Mouse (Mus musculus): Measurements from ENCODE around the gene Cluap1.
A peak's percentile ranks its signal among the peaks of the same experiment; 100 is the strongest.

Cluap1 gene

DNA sequence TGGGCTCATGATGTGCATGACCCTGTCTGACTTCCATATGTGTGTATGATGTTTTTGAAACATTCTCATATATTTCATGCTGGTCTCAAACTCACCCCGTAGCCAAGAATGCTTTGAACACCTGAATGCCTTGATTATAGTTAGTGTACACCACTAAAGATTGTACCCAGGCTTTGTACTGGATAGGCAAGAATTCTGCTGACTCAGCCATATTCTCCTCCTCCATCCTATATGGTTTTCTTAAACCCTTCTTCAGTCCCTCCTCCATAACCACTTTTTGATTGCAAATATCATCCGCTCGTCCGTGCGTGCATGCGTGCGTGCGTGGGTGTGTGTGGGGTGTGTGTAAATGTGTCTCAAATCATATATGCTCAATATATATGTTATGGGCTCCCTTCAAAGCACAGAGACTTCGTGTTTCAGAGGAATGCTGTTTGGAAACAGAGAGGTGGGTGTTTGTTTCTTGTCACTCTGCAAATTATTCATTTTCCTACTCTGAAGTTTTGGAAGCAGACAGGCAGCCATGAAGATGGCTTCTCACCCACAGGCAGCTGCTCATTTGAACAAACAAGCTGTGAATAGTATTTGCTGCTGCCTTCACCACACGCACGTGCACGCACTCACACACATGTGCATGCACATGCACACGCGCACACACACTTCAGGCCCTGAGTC, 16.8 kb upstream of the Cluap1 start:
- Histone ChIP-seq H3K36me3 (ENCODE audit: insufficient read depth, low read length) (peaks cover 24% of the 10 kb centered on the region), H3K4me1 (replicated peaks; ENCODE audit: low read depth, low read length) (peaks cover 49% of the 10 kb centered on the region), H3K9me3 (ENCODE audit: low read length) (no peaks in the 10 kb centered on the region), H3K27me3 (ENCODE audit: insufficient read depth, low read length) (no peaks in the 10 kb centered on the region), H3K4me3 (replicated peaks; ENCODE audit: low read length) (no peak overlapping the region)
- no peak for TF ChIP-seq POU5F1 (IDR thresholded peaks at IDR 0.05; ENCODE audit: borderline replicate concordance, low read length)
- TF ChIP-seq CTCF (conservative IDR thresholded peaks at IDR 0.05; ENCODE audit: low read length): no peak
- no peak for TF ChIP-seq NANOG (IDR thresholded peaks at IDR 0.05; ENCODE audit: borderline replicate concordance, low read length)

DNA sequence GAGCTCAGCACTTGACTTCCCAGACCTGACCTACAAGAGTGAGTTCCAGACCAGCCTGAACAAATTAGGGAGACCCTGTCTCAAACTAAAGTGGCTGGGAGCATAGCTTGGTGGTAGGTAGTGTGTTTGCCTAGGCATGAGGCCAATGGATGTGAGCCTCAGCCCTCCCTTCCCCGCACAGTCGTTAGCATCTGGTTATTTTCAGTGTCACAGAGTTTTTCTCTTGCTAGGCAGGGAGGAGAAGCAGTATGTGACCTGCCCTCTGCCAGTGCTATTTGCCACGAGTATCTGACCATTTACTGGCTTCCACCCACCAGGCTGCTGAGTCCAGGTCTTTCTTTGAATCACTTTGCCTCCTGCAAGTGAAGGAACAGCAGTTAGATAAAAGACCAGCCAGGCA, 14.9 kb upstream of the Cluap1 start:
- TF ChIP-seq POU5F1 (IDR thresholded peaks at IDR 0.05; ENCODE audit: borderline replicate concordance, low read length) (no peak), CTCF (conservative IDR thresholded peaks at IDR 0.05; ENCODE audit: low read length) (no peak), NANOG (IDR thresholded peaks at IDR 0.05; ENCODE audit: borderline replicate concordance, low read length) (no peak)
- Histone ChIP-seq H3K36me3 (ENCODE audit: insufficient read depth, low read length) (peaks cover 38% of the 10 kb centered on the region), H3K9me3 (ENCODE audit: low read length) (no peaks in the 10 kb centered on the region), H3K4me3 (replicated peaks; ENCODE audit: low read length) (no peak overlapping the region), H3K27me3 (ENCODE audit: insufficient read depth, low read length) (no peaks in the 10 kb centered on the region), H3K4me1 (replicated peaks; ENCODE audit: low read depth, low read length) (peaks cover 46% of the 10 kb centered on the region)

DNA sequence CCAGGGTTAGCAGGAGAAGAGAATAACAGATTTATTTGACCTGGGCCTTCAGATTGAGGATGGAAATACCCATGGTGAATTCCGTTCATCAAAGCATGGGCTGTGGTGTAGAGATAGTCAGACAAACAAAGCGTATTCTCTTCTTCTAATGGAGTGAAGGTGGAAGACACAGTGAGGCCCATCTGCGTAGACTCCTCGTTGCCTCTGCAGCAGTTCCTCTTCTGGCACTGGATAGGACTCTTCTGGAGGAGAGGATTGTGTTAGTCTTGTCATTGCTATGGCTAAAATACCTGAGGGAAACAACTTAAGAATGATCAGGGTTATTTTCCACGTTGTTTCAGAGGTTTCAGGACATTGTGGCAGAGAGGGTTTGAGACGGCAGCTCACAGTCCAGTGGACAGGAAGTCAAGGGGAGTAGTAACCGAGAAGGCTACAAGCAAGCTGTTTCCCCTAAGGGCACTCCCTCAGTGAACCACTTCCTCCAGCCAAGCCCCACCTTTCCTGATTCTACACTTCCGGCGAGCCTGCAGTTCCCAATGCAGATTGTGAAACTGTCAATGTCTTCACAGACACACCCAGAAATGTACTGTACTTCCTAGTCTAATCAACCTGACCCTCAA, 13.3 kb upstream of the Cluap1 start:
- TF ChIP-seq NANOG (IDR thresholded peaks at IDR 0.05; ENCODE audit: borderline replicate concordance, low read length) (0 out of 2 replicates have a peak, but pooled peaks have one; percentile 28), POU5F1 (IDR thresholded peaks at IDR 0.05; ENCODE audit: borderline replicate concordance, low read length) (no peak)
- peaks cover 53% of the 10 kb centered on the region for H3K36me3 ChIP-seq (ENCODE audit: insufficient read depth, low read length)
- H3K4me1 ChIP-seq (replicated peaks; ENCODE audit: low read depth, low read length): peaks cover 50% of the 10 kb centered on the region

DNA sequence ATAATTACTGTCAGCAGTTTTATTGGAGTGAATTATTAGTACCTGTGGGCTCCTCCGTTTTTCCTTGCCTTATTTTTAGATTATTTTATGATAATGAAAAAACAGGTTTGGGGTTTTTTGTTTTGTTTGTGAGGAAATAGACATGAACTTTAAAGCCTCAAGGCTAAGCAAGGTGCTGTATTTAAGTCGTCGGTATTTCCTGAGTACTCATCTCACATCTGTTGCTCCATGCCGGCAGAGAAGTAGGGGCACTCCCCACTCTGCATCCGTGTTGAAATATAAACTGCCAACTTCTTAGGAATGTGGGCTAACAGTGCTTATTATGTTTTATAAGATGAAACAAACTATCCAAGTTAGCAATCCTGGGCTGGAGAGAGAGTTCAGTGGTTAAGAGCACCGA, 12.6 kb upstream of the Cluap1 start:
- TF ChIP-seq CTCF (conservative IDR thresholded peaks at IDR 0.05; ENCODE audit: low read length): no peak
- no peak for TF ChIP-seq POU5F1 (IDR thresholded peaks at IDR 0.05; ENCODE audit: borderline replicate concordance, low read length)
- TF ChIP-seq NANOG (IDR thresholded peaks at IDR 0.05; ENCODE audit: borderline replicate concordance, low read length): no peak
- H3K4me1 ChIP-seq (replicated peaks; ENCODE audit: low read depth, low read length): peaks cover 45% of the 10 kb centered on the region
- no peaks in the 10 kb centered on the region for H3K27me3 ChIP-seq (ENCODE audit: insufficient read depth, low read length)
- H3K36me3 ChIP-seq (ENCODE audit: insufficient read depth, low read length): peaks cover 61% of the 10 kb centered on the region
- H3K4me3 ChIP-seq (replicated peaks; ENCODE audit: low read length): no peak overlapping the region
- no peaks in the 10 kb centered on the region for H3K9me3 ChIP-seq (ENCODE audit: low read length)

More for the DNA sequence above, 13.3 kb upstream of the Cluap1 start:
- H3K9me3 ChIP-seq (ENCODE audit: low read length): no peaks in the 10 kb centered on the region
- peak overlapping the region; percentile 21 for H3K4me3 ChIP-seq (replicated peaks; ENCODE audit: low read length)
- H3K27me3 ChIP-seq (ENCODE audit: insufficient read depth, low read length): no peaks in the 10 kb centered on the region

DNA sequence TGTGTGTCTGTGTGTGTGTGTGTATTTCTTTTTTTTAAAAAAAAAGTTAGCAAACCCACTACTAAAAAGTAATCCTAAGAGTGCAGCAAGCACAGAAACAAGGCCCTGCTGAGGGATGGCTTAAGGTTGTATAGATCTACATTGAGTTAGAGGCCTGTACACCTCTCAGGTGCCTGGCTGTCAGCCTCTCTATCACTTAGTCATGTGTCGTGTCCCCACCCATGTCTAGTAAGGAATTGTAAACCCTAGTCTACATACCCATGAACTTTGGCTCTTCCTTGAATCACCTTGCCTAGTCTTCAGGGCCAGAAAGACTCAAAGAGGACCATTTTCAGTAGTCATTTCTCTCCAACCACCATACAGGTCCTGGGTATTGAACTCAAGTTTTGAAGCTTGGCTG, 12.0 kb upstream of the Cluap1 start:
- H3K27me3 ChIP-seq (ENCODE audit: insufficient read depth, low read length): no peaks in the 10 kb centered on the region
- peaks cover 66% of the 10 kb centered on the region for H3K36me3 ChIP-seq (ENCODE audit: insufficient read depth, low read length)
- TF ChIP-seq NANOG (IDR thresholded peaks at IDR 0.05; ENCODE audit: borderline replicate concordance, low read length) (no peak), POU5F1 (IDR thresholded peaks at IDR 0.05; ENCODE audit: borderline replicate concordance, low read length) (no peak), CTCF (conservative IDR thresholded peaks at IDR 0.05; ENCODE audit: low read length) (no peak)
- peaks cover 45% of the 10 kb centered on the region for H3K4me1 ChIP-seq (replicated peaks; ENCODE audit: low read depth, low read length)
- H3K9me3 ChIP-seq (ENCODE audit: low read length): no peaks in the 10 kb centered on the region
- no peak overlapping the region for H3K4me3 ChIP-seq (replicated peaks; ENCODE audit: low read length)

DNA sequence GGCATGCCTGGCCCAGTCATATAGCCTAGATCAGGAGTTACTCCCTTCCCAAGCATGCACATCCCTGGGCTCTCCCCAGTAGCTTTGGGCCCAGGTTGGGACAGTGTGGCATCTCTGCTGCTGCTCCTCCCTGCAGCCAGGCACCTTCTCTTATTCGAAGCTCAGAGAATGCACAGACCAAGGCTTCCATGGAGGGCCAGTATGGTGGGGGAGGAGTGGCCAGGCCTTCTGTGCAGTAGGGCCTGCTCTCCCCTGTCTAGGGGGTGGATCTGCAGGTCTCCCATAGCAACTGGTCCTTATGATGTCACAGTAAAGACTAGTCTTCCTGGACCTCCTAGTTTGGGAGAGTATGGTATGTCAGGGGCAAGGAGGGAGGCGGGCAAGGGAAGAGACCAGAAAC, 1.1 kb upstream of the Cluap1 start:
- H3K4me1 ChIP-seq (replicated peaks; ENCODE audit: low read depth, low read length): peaks cover 23% of the 10 kb centered on the region
- no peak for TF ChIP-seq NANOG (IDR thresholded peaks at IDR 0.05; ENCODE audit: borderline replicate concordance, low read length)
- TF ChIP-seq POU5F1 (IDR thresholded peaks at IDR 0.05; ENCODE audit: borderline replicate concordance, low read length): no peak
- TF ChIP-seq CTCF (conservative IDR thresholded peaks at IDR 0.05; ENCODE audit: low read length): no peak
- peaks cover 51% of the 10 kb centered on the region for H3K36me3 ChIP-seq (ENCODE audit: insufficient read depth, low read length)
- H3K4me3 ChIP-seq (replicated peaks; ENCODE audit: low read length): no peak overlapping the region
- H3K9me3 ChIP-seq (ENCODE audit: low read length): no peaks in the 10 kb centered on the region
- H3K27me3 ChIP-seq (ENCODE audit: insufficient read depth, low read length): no peaks in the 10 kb centered on the region

DNA sequence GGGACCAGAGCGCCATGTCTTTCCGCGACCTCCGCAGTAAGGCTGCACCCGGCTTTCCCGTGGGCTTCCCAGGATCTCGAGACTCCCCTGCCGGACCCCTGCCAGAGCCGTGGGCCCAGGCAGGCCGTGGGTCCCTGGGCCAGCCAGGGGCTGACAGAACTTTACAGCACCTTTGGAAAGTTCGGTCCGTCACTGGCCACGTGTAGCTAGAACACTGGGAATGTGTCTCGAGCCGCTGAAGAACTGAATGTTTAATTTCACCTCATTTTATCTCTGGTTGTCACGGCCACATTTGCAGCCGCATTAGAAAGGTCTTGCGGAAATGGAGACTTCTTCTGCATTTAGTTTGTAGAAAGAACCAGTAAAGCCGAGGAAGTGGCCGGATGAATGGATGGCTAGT, 517 bp downstream of the Cluap1 start:
- no peaks in the 10 kb centered on the region for H3K9me3 ChIP-seq (ENCODE audit: low read length)
- peak overlapping the region; percentile 90 for H3K4me3 ChIP-seq (replicated peaks; ENCODE audit: low read length)
- H3K36me3 ChIP-seq (ENCODE audit: insufficient read depth, low read length): peaks cover 51% of the 10 kb centered on the region
- no peaks in the 10 kb centered on the region for H3K27me3 ChIP-seq (ENCODE audit: insufficient read depth, low read length)
- TF ChIP-seq NANOG (IDR thresholded peaks at IDR 0.05; ENCODE audit: borderline replicate concordance, low read length) (no peak), POU5F1 (IDR thresholded peaks at IDR 0.05; ENCODE audit: borderline replicate concordance, low read length) (no peak), CTCF (conservative IDR thresholded peaks at IDR 0.05; ENCODE audit: low read length) (no peak)
- H3K4me1 ChIP-seq (replicated peaks; ENCODE audit: low read depth, low read length): peaks cover 23% of the 10 kb centered on the region

DNA sequence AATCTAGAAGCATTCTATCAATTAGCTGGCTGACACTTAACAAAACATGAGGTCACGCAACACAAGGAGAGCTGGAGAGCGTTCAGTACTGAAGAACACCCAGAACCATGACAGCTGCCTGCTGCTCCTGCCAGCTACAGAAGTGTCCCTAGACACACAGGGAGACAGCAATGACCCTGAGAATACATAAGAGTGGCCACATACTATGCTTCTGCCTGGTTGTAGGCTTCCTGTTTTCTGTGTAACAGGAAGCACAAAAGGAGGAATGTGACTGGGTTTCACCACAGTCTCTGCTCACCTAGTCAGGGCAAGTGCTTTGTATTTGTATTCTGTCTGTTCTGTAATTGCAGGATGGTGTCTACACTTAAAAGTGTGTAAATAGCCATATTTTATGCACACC, 12.2 kb downstream of the Cluap1 start:
- TF ChIP-seq CTCF (conservative IDR thresholded peaks at IDR 0.05; ENCODE audit: low read length) (no peak), NANOG (IDR thresholded peaks at IDR 0.05; ENCODE audit: borderline replicate concordance, low read length) (no peak), POU5F1 (IDR thresholded peaks at IDR 0.05; ENCODE audit: borderline replicate concordance, low read length) (no peak)
- Histone ChIP-seq H3K4me3 (replicated peaks; ENCODE audit: low read length) (no peak overlapping the region), H3K36me3 (ENCODE audit: insufficient read depth, low read length) (peaks cover 75% of the 10 kb centered on the region), H3K27me3 (ENCODE audit: insufficient read depth, low read length) (no peaks in the 10 kb centered on the region), H3K9me3 (ENCODE audit: low read length) (no peaks in the 10 kb centered on the region), H3K4me1 (replicated peaks; ENCODE audit: low read depth, low read length) (no peaks in the 10 kb centered on the region)

All from E14TG2a.4 (cell line).